Mouse (Mus musculus) heart, postnatal 25 days (tissue): Measurements from ENCODE around the gene Rhoa. TPM values are rescaled to one million over a fixed set of nuclear protein-coding genes. Genes with fewer than 3 reads are reported as not detected.
"Not testable (repeated sequence)": the region's sequence is repeated elsewhere in the genome, so short reads cannot be mapped to it uniquely, and the experiment has no call there.

Experiments
- DNase-seq: peaks from one replicate; pipeline ENCODE4 v3.0.0; 2022; ENCODE audit warnings: low spot score
- intact Hi-C: fragments of 180-260 bp; cut with DNase I; formaldehyde crosslinking; loops from one replicate; pipeline ENCODE4 v1.15.1; 2025
- total RNA-seq, 2 experiments: library from RNA; stranded (reverse); gene quantifications; 2 replicates each; pipeline ENCODE4 v1.2.3; 2021

Gene Rhoa
- total RNA-seq, 2 experiments from 2014 or later: 225 to 248 TPM

DNA sequence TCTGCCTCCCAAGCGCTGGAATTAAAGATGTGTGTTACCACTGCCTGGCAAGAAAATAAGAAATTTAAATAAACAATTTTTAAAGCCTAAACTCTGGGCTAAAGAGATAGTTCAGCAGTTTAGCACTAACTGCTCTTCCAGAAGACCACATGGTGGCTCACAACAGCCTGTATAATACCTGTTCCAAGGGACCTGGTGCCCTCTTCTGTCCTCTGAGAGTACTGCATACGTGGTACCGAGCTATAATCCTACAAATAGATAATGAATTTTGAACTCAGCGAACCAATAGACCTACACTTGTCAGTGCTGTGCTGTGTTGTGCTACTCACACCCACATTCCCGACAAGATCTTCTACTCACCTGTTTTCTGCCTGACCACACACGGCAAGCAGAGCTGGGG is 21.5 kb upstream of the Rhoa start:
- no peak for DNase-seq
- intact Hi-C loops: loop anchor here (2.0 to 10.0 kb wide), 4 partner anchors 82 to 380 kb away; partner anchors contain the start of gene Mst1r

DNA sequence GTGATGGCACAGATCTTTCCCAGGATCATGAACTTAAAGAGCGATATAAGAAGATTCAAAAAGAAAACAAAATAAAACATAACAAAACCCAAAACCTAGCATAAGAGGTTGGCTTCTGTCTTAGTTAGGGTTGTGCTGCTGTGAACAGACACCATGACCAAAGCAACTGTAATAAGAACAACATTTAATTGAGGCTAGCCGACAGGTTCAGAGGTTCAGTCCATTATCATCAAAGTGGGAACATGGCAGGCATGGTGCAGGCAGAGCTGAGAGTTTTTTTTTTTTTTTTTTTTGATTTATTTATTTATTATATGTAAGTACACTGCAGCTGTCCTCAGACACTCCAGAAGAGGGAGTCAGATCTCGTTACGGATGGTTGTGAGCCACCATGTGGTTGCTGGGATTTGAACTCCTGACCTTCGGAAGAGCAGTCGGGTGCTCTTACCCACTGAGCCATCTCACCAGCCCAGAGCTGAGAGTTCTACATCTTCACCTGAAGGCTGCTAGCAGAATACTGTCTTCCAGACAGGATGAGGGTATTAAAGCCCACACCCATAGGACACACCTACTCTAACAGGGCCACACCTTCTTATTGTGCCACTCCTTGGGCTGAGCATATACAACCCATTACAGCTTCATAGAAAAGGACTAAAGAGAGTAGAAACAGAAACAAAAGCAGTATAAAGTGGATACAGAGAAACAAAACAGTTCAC is 18.2 kb upstream of the Rhoa start:
- DNase-seq: not testable (repeated sequence)
- intact Hi-C loops: loop anchor here (10.0 kb wide), 1 partner anchor 383 kb away; the partner anchor contains the start of gene Mst1r

DNA sequence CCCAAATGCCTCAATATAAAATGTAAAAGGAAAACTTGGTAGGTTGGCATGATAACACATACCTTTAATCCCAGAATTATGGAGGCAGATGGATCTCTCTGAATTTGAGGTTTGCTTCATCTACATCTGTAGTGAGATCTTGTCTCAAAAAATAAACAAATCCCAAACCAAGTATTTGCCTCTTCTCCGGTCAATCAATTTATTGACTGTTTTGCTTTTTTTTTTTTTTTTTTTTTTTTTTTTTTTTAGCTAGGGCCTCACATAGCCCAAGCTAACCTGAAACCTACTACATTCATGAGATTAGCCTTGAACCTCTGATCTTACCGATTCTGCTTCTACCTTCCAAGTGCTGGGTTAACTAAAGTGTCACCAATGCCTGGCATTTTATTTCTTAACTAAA is 16.6 kb upstream of the Rhoa start:
- intact Hi-C loops: loop anchor here (10.0 kb wide), 1 partner anchor 385 kb away; the partner anchor contains the start of gene Mst1r

DNA sequence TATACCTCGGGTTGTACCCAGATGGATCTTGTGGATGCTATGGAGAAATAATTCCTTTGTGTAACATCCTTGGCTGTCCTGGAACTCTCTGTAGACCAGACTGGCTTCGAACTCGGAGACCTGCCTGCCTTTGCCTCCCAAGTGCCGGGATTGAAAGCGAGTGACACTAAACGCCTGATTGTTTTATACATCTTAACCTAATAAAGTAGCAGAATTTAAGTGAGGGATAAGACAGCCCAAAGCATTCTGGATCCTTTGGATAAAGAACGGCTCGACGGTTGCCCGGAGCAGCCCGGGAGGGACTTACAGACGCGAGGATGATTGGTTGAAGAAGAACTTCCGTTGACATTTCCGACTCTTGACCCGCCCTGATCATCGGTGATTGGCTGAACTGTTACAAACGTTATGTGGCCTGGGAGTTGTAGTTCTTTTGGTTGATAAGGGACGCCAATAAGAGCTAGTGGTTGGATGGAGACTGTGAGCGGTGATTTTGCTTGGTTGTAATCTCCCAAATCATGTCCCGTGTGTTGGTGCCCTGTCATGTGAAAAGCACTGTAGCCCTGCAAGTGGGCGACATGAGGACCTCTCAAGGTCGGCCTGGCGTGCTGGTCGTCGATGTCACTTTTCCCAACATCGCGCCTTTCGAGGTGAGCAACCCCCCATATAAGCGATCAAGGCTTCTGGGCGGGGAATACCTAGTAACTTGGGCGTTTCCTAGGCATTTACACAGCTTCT is 15.7 kb upstream of the Rhoa start, which contains the start of gene Nicn1:
TSS of gene Nicn1 (plus strand) at position 414 of the 735 bp plus-strand sequence.
- DNase-seq: peak; percentile 87
- intact Hi-C loops: loop anchor here (10.0 kb wide), 1 partner anchor 415 kb away; the partner anchor contains the start of gene Rbm6

More for the DNA sequence above, 16.6 kb upstream of the Rhoa start:
- no peak for DNase-seq

DNA sequence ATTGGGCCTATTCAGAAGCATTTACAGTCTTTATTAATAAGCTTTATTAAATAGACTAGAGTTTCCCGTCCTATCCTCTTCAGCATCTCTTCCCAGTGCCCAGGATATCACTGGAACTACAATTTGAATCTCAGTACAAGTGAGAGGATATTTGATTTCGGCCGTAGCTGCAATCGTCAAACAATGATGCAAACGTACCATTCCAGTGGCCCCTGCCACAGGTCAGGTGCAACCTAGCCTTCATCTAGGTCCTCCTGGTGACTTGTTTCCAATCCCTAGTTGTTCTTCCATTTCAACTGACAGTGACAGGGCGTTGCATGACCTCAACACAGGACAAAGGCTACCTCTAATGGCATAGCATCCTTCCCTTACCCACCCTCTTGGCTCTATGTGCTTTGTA is 15.2 kb upstream of the Rhoa start:
- DNase-seq: no peak
- intact Hi-C loops: loop anchor here (10.0 kb wide), 1 partner anchor 416 kb away; the partner anchor contains the start of gene Rbm6

- intact Hi-C loops: loop anchor here (10.0 kb wide), 1 partner anchor 422 kb away; the partner anchor contains the start of gene Rbm6
- DNase-seq: no peak
These were observed 9.2 kb upstream of the Rhoa start, which contains the start of gene Amt for GRCm38 (mm10) chr9:108296453-108297355. Amt (plus strand) TSS chr9:108296853.

GRCm38 (mm10) chr9:108301853-108302252 is 4.1 kb upstream of the Rhoa start:
- no peak for DNase-seq
- intact Hi-C loops: no loop called here

DNA sequence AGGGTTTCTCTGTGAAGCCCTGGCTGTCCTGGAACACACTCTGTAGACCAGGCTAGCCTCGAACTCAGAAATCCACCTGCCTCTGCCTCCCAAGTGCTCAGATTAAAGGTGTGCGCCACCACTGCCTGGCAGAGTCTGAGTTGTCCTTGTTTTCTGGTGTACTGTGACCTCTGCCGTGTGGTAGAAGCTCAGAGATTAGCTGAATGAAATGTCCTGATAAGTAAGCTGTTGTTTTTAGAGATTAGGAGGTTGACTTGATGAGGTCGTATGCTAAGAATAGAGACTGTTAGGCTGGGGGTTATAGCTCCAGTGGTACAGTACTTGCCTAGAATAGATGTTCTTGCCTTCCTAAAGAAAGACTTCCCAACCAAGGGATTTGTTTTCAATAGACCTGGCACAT is 1.2 kb upstream of the Rhoa start:
- intact Hi-C loops: no loop called here
- no peak for DNase-seq

DNA sequence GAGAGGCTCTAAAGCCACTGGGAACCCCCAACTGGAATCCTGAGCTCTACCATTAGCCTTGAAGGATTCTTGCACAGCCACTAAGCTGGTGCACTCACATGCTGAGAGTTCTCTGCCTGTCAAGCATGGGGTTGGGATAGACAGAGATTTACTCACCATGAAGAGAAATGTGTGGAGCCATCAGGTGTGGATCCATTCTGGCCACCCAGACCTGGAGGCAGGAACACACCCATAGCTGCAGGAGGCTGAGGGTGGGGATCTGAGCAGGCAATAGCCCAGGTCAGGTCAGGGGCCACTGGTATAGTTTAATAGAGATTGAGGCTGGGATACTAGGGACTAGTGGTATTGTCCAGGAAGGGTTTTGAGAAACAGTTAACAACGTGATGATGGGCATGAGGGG is 759 bp upstream of the Rhoa start:
- intact Hi-C loops: no loop called here
- no peak for DNase-seq

- peak; percentile 77 for DNase-seq
These were observed 647 bp downstream of the Rhoa start for GRCm38 (mm10) chr9:108306571-108306980.

GRCm38 (mm10) chr9:108307021-108307807 is 1.3 kb downstream of the Rhoa start:
- DNase-seq: no peak
- intact Hi-C loops: no loop called here

More at GRCm38 (mm10) chr9:108306571-108306980, 647 bp downstream of the Rhoa start:
- intact Hi-C loops: loop anchor here (1.0 kb wide), 1 partner anchor 41 kb away; the partner anchor contains the start of gene Usp4

GRCm38 (mm10) chr9:108308141-108308540 is 2.2 kb downstream of the Rhoa start:
- intact Hi-C loops: loop anchor here (2.0 kb wide), 1 partner anchor 31 kb away; the partner anchor contains the start of gene Gpx1
- DNase-seq: no peak

DNA sequence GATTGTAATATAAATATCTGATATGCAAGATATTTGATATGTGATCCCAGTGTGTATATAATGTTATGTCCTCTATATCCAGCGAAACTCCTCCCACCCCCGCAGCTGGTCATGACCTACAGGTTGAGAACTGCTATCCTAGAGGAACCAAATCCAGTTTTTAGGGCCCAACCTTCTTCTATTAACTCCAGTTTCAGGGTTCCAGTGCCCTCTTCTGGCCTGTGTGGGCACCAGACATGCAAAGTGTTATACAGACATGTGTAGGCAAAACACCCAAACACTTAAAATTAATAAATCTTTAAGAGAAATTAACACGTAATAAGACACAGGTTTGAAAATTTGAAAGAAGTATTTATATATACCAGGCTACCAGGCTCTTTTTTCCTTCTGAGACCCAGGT is 11.6 kb downstream of the Rhoa start:
- intact Hi-C loops: no loop called here
- DNase-seq: no peak

GRCm38 (mm10) chr9:108318462-108318861 is 12.5 kb downstream of the Rhoa start:
- no peak for DNase-seq
- intact Hi-C loops: no loop called here

DNA sequence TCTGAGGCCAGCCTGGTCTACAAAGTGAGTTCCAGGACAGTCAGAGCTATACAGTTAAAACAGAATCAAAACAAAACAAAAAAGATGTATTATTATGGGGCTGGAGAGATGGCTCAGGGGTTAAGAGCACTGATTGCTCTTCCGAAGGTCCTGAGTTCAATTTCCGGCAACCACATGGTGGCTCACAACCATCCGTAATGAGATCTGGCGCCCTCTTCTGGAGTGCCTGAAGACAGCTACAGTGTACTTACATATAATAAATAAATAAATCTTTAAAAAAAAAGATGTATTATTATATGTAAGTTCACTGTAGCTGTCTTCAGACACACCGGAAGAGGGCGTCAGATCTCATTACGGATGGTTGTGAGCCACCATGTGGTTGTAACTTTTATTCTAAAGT is 16.1 kb downstream of the Rhoa start:
- intact Hi-C loops, DNase-seq: not testable (repeated sequence)

GRCm38 (mm10) chr9:108324784-108325183 is 18.9 kb downstream of the Rhoa start:
- intact Hi-C loops: no loop called here
- DNase-seq: no peak

DNA sequence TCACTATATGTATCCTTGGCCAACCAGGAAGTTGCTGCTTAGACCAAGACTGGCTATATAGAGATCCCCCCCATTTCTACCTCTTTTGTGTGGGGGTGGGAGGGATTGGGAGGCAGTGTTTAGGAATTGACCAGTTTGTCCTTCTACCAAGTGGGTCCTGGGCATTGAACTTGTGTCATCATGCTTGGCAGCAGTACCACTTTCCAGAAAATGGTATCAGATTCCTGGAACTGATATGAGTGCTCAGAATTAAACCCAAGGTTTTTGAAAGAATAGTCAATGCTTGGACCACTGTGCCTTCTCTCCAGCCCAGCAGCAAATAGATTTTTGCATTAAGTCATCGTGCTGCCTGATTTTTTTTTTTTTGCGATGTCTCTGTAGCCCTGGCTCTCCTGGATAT is 19.9 kb downstream of the Rhoa start:
- no peak for DNase-seq
- intact Hi-C loops: no loop called here

- intact Hi-C loops: loop anchor here (2.0 kb wide), 1 partner anchor 29 kb away; no protein-coding TSS in a partner anchor
These were observed 32.1 kb downstream of the Rhoa start for GRCm38 (mm10) chr9:108337848-108338550.

More at GRCm38 (mm10) chr9:108337848-108338550, 32.1 kb downstream of the Rhoa start:
- DNase-seq: no peak
